Mouse (Mus musculus) hindbrain, embryonic 11.5 days (tissue): Measurements from ENCODE around the gene Mrtfb. TPM values are rescaled to one million over a fixed set of nuclear protein-coding genes. Genes with fewer than 3 reads are reported as not detected.
A peak's percentile ranks its signal among the peaks of the same experiment; 100 is the strongest.

ENCODE experiments used
- ATAC-seq: fragments of 200-750 bp; cut with Nextera tagmentation; 2 replicates; pipeline ENCODE4 v1.8.0; 2017; ENCODE audit warnings: mild to moderate bottlenecking, moderate TSS enrichment, moderate library complexity; ENCODE audit not compliant: low FRiP score
- DNase-seq: peaks from one replicate; pipeline ENCODE4 v3.0.0-alpha.2; 2015; ENCODE audit warnings: low spot score
- H3K27ac ChIP-seq: fragments of 300-500 bp; sonication (generic); 2 replicates; pipeline ENCODE4 v1.5.1; 2014; ENCODE audit warnings: mild to moderate bottlenecking, low read depth, low read length
- H3K27me3 ChIP-seq: fragments of 300-500 bp; sonication (generic); 2 replicates; pipeline ENCODE4 v1.6.1; 2014; ENCODE audit warnings: mild to moderate bottlenecking, low read length, moderate library complexity, mixed read lengths; ENCODE audit not compliant: control insufficient read depth, insufficient read depth
- H3K36me3 ChIP-seq: fragments of 300-500 bp; sonication (generic); 2 replicates; pipeline ENCODE4 v1.6.1; 2014; ENCODE audit warnings: mild to moderate bottlenecking, low read length, moderate library complexity, mixed read lengths; ENCODE audit not compliant: control insufficient read depth, insufficient read depth
- H3K4me1 ChIP-seq: fragments of 300-500 bp; sonication (generic); replicated peaks from 2 replicates; pipeline ENCODE4 v1.6.1; 2014; ENCODE audit warnings: low read length, mixed read lengths; ENCODE audit not compliant: control insufficient read depth, insufficient read depth
- H3K4me2 ChIP-seq: fragments of 300-500 bp; sonication (generic); replicated peaks from 2 replicates; pipeline ENCODE4 v1.6.1; 2014; ENCODE audit warnings: mild to moderate bottlenecking, low read depth, low read length
- H3K4me3 ChIP-seq: fragments of 300-500 bp; sonication (generic); 2 replicates; pipeline ENCODE4 v1.5.1; 2014; ENCODE audit warnings: low read depth, low read length
- H3K9ac ChIP-seq: fragments of 300-500 bp; sonication (generic); 2 replicates; pipeline ENCODE4 v1.6.1; 2014; ENCODE audit warnings: low read depth, low read length
- H3K9me3 ChIP-seq: fragments of 300-500 bp; sonication (generic); 2 replicates; pipeline ENCODE4 v1.6.1; 2016; ENCODE audit warnings: low read length; ENCODE audit not compliant: control insufficient read depth
- WGBS: fragments of 180-500 bp; shearing (Covaris S2); extraction: QIAGEN DNeasy Blood & Tissue Kit; methylation state at CpG from one replicate; pipeline ENCODE4 v1.1.7; 2014; 5-methylcytosine and 5-hydroxymethylcytosine counted together
- polyA plus RNA-seq: library from polyadenylated mRNA; unstranded; fragments of >200 nt; fragmentation: Nextera tagmentation; extraction: Ambion mirVana; gene quantifications from 2 replicates; pipeline ENCODE4 v1.2.1, GENCODE M21; 2014

The Mrtfb gene
- polyA plus RNA-seq, 1 experiment from 2014 or later = 24.1 TPM

GRCm38 (mm10) chr16:13437037-13437769 is 180.9 kb downstream of the Mrtfb start:
- no peaks in the 10 kb centered on the region for H3K27me3 ChIP-seq
- peak overlapping the region; percentile 68 for H3K4me2 ChIP-seq
- no peaks in the 10 kb centered on the region for H3K9me3 ChIP-seq
- no peaks in the 10 kb centered on the region for H3K36me3 ChIP-seq
- no peaks in the 10 kb centered on the region for H3K4me1 ChIP-seq
- DNase-seq = peak; percentile 99
- no peak overlapping the region for H3K27ac ChIP-seq
- WGBS = under 1% methylated on average over 58 of the region's 58 CpGs
- peak overlapping the region; percentile 50 for H3K9ac ChIP-seq
- H3K4me3 ChIP-seq = peak overlapping the region; percentile 60
- peak; percentile 96 for ATAC-seq

- Histone ChIP-seq H3K4me2 (peak overlapping the region; percentile 68), H3K4me3 (peak overlapping the region; percentile 60), H3K27me3 (no peaks in the 10 kb centered on the region), H3K27ac (no peak overlapping the region), H3K9me3 (no peaks in the 10 kb centered on the region), H3K9ac (peak overlapping the region; percentile 50), H3K36me3 (no peaks in the 10 kb centered on the region), H3K4me1 (no peaks in the 10 kb centered on the region)
- under 1% methylated on average over 24 of the region's 24 CpGs for WGBS
- ATAC-seq (peak; percentile 72), DNase-seq (peak; percentile 77)
These were observed 181.6 kb downstream of the Mrtfb start for GRCm38 (mm10) chr16:13437770-13438372.

DNA sequence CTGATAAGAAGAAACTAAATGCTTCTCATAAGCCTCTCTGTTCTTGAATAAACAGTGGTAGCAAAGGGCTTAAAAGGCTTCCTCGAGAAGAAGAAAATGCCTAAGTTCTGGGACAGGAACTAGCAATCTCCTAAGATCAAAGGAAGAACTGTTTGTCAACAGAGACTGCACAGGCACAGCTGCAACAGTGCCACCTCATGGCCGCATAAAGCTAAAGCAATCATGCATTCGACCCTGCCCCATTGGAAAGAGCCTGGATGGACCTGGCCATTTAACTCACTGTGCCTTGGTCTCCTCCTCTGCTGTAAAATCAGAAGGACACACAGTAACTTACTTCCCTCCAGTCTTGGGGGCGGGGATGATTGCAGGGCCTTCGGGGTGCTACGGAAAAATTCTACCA is 184.2 kb downstream of the Mrtfb start:
- Histone ChIP-seq H3K4me1 (no peaks in the 10 kb centered on the region), H3K27me3 (no peaks in the 10 kb centered on the region), H3K27ac (no peak overlapping the region), H3K9me3 (no peaks in the 10 kb centered on the region), H3K9ac (no peak overlapping the region), H3K36me3 (no peaks in the 10 kb centered on the region), H3K4me2 (no peak overlapping the region), H3K4me3 (no peak overlapping the region)
- DNase-seq (peak; percentile 47), ATAC-seq (no peak)
- 45% methylated on average over 6 of the region's 6 CpGs for WGBS

DNA sequence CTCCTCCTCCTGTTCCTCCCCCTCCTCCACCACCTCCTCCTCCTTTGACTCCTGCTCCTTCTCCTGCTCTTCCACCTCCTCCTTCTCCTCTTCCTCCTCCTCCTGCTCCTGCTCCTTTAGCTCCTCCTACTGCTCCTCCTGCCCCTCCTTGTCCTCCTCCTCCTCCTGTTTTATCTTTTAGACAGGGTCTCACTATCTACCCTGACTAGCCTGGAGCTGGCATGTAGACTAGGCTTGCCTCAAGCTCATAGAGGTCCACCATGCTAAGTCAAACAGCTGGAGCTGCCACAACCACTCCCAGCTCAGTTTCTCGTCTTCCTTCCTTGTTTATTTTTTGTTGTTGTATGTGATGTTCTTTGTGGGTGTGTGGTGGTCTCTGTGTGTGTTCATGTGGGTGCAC is 187.5 kb downstream of the Mrtfb start:
- Histone ChIP-seq H3K9me3 (no peaks in the 10 kb centered on the region), H3K9ac (no peak overlapping the region), H3K4me2 (no peak overlapping the region), H3K27ac (no peak overlapping the region), H3K27me3 (peaks cover 18% of the 10 kb centered on the region), H3K4me3 (no peak overlapping the region), H3K36me3 (no peaks in the 10 kb centered on the region), H3K4me1 (no peaks in the 10 kb centered on the region)
- 54% methylated on average over 1 of the region's 1 CpGs for WGBS
- DNase-seq = no peak
- no peak for ATAC-seq

DNA sequence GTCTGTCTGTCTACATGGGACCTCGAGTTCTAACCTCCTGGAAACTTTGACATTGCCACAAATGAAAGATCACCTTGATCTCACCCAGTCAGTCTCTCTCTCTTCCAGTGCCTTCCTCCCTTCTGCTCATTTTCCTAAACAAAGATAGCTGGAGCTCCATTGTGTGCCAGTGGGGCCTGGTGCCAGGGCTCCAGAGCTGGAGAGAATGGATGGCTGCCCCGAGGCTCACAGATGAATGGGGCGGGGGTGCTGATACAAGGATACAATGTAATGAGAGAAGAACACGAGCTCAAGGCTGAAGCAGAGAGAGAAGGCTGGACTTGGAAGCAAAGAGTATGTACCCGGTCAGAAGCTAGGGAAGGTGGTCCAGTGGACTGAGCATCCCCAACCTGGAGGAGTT is 189.2 kb downstream of the Mrtfb start:
- DNase-seq = no peak

GRCm38 (mm10) chr16:13446488-13446887 is 190.2 kb downstream of the Mrtfb start:
- Histone ChIP-seq H3K27me3 (peaks cover 33% of the 10 kb centered on the region), H3K9me3 (no peaks in the 10 kb centered on the region), H3K27ac (no peak overlapping the region), H3K4me2 (peak overlapping the region; percentile 99), H3K4me1 (no peaks in the 10 kb centered on the region), H3K36me3 (no peaks in the 10 kb centered on the region), H3K4me3 (no peak overlapping the region), H3K9ac (no peak overlapping the region)
- DNase-seq (no peak), ATAC-seq (no peak)
- WGBS = 20% methylated on average over 15 of the region's 15 CpGs

More for the DNA sequence above, 189.2 kb downstream of the Mrtfb start:
- H3K4me3 ChIP-seq = no peak overlapping the region
- H3K9ac ChIP-seq = no peak overlapping the region
- H3K4me1 ChIP-seq = no peaks in the 10 kb centered on the region
- H3K27me3 ChIP-seq = peaks cover 33% of the 10 kb centered on the region
- no peaks in the 10 kb centered on the region for H3K36me3 ChIP-seq
- no peak for ATAC-seq
- no peak overlapping the region for H3K27ac ChIP-seq
- 71% methylated on average over 5 of the region's 5 CpGs for WGBS
- no peak overlapping the region for H3K4me2 ChIP-seq
- no peaks in the 10 kb centered on the region for H3K9me3 ChIP-seq

GRCm38 (mm10) chr16:13446971-13447283 is 190.6 kb downstream of the Mrtfb start:
- H3K27me3 ChIP-seq = peaks cover 33% of the 10 kb centered on the region
- H3K36me3 ChIP-seq = no peaks in the 10 kb centered on the region
- H3K27ac ChIP-seq = no peak overlapping the region
- H3K9me3 ChIP-seq = no peaks in the 10 kb centered on the region
- DNase-seq (peak; percentile 29), ATAC-seq (no peak)
- peak overlapping the region; percentile 99 for H3K4me2 ChIP-seq
- H3K4me3 ChIP-seq = peak overlapping the region; percentile 79
- no peak overlapping the region; the same call in 1 of the 2 replicates for H3K9ac ChIP-seq
- no peaks in the 10 kb centered on the region for H3K4me1 ChIP-seq
- 0% methylated on average over 9 of the region's 11 CpGs for WGBS

GRCm38 (mm10) chr16:13447284-13448050 is 191.2 kb downstream of the Mrtfb start:
- H3K27me3 ChIP-seq = peaks cover 33% of the 10 kb centered on the region
- H3K9me3 ChIP-seq = no peaks in the 10 kb centered on the region
- no peaks in the 10 kb centered on the region for H3K4me1 ChIP-seq
- WGBS = 0% methylated on average over 23 of the region's 43 CpGs
- peak overlapping the region; percentile 69 for H3K9ac ChIP-seq
- H3K27ac ChIP-seq = no peak overlapping the region
- no peaks in the 10 kb centered on the region for H3K36me3 ChIP-seq
- H3K4me3 ChIP-seq = peak overlapping the region; percentile 79
- DNase-seq = peak; percentile 52
- peak overlapping the region; percentile 99 for H3K4me2 ChIP-seq
- peak; percentile 79 for ATAC-seq
